Mouse (Mus musculus): ENCODE results near the gene Tbc1d7.

DNA sequence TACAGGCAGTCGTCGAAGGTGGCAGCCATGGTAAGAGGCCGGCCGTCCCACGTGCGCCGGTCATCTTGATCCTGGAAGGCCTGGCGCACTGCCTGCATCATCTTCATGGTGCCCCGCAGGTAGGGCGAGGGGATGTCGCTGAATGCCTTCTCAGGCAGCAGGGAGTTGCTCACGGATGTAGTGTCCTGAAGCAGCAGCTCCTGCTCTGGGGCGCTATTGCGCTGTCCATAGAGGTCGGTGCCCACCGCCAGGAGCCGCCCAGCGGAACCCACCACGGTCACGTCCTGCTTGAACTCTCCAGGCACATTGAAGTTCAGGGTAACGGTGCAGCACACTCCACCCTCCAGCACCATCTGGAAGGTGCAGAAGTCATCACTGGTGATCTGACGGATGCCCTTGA, 29.2 kb upstream of the Tbc1d7 start:
- no peak for TF ChIP-seq POLR2A (IDR thresholded peaks at IDR 0.05; ENCODE audit: borderline replicate concordance, extremely low read depth, low read depth, low read length)
- no peak for TF ChIP-seq CTCF (IDR thresholded peaks at IDR 0.05; ENCODE audit: insufficient read depth, low read length)
